Mouse (Mus musculus): ENCODE measurements at regions not wholly inside any gene's neighbourhood (a gene's known extent, or its start where the extent isn't known, plus 50 kb on each side); places are given as distances from the start of the nearest gene placed in this dataset.

- TF ChIP-seq CTCF (IDR thresholded peaks at IDR 0.05; ENCODE audit: control insufficient read depth, insufficient read depth, insufficient replicate concordance, low read depth, low read length): no peak
- no peak for TF ChIP-seq POLR2A (IDR thresholded peaks at IDR 0.05; ENCODE audit: control insufficient read depth, low read depth, low read length)
Observed at GRCm38 (mm10) chr1:57689253-57689652, 84.7 kb upstream of the Spats2l start.

Measured in testis, adult 2 months (tissue).